Mouse (Mus musculus) cerebellum, postnatal 4 days (tissue): ENCODE results near the gene Ndufb8.

Source experiments
- DNase-seq, 2 experiments: peaks; one replicate each; pipeline ENCODE4 v3.0.0; 2022; ENCODE audit warnings: low spot score in 2 of 2, mixed read lengths in 1 of 2

The Ndufb8 gene

DNA sequence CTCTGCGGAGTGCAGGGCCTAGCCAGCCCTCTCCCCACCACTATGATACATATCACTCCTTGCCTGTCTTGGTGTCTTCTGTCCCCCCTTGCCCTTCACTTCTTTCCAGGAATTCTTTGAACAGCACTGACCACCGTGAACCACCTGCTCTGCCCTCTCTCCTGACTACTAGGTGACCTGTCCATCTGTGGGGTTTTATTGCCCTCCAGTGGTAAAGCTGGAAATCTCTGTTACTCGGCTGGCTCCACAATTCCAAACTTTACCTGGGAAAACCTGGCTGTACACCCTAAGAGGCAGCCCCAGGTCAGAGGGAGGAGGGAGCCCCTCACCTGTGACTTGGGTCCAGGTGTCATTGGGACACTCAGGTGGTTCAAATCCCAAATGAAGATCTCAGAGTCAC is 19.9 kb downstream of the Ndufb8 start:
- DNase-seq, result no peak

GRCm38 (mm10) chr19:44530018-44530417 is 25.2 kb downstream of the Ndufb8 start:
- DNase-seq, result no peak

- DNase-seq, result no peak
These were observed 29.6 kb downstream of the Ndufb8 start for GRCm38 (mm10) chr19:44525551-44526205.

DNA sequence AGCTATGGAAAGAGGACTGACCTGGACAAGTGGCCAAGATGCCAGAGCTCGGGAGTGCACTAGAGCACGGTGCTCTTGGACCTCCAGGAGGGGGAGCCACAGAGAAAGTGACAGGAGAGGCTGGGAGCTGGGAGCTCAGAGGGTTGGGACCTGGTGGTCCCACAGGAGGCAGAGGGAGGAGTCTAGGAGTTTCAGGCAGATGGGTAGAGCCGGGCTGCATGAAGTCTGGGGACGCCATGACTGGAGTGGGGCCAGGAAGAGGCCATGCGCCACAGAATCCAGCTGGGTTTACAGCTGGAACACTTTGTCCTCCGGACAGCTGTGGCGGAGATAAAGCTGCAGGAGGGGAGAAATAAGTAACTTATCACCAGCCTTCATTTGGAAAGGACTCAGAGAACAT is 36.1 kb downstream of the Ndufb8 start:
- DNase-seq, result no peak

- DNase-seq, result no peak
These were observed 37.1 kb downstream of the Ndufb8 start for GRCm38 (mm10) chr19:44517996-44518768.

GRCm38 (mm10) chr19:44515769-44516168 is 39.5 kb downstream of the Ndufb8 start:
- no peak for DNase-seq

DNA sequence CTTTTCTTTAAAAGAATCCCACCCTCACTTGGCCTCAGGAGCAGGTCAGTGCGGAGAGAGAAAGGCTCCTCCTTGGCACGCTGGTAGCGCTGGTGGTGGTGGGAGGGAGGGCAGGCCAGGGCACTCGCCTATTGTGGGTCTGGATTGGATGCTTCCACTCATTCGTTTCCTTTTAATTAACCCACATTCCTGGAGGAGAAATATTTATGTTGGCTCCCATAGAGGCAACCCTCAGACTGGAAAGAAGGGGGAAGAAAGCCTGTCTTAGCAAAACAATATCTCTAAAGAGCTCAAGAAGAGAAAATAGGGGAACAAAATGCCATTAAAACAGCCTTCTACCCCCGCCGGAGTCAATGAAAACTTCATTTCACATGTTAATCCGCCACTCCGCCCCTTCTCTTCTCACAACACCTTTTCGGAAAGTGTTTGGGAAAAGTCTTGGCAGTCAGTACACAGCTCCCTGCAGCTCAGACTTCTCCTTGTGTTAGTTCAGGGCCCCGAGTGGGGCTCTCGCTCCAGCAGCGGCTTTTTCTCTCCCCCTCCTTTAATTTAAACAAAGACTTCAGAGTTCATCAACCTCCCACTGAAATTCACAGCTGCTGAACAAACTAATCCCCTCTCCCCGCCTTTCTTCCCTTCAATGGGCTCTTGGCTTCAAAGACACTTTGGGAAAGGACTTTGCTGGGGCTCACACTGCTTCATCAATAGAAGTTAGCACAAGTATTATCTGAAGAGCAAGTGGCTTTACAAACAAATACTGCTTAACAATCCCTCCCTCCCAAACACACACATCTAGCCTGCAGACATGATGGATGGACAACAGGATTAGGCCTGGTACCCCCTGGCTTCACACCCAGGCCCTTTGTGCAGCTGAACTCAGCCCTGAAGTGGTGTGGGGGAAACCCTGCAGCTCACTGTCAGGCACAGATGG is 40.5 kb downstream of the Ndufb8 start:
- DNase-seq, result no peak

- DNase-seq, result no peak
These were observed 41.2 kb downstream of the Ndufb8 start for GRCm38 (mm10) chr19:44513921-44514482.

GRCm38 (mm10) chr19:44513054-44513833 is 42.0 kb downstream of the Ndufb8 start:
- no peak for DNase-seq

- no peak for DNase-seq
These were observed 42.6 kb downstream of the Ndufb8 start for GRCm38 (mm10) chr19:44512601-44513000.

DNA sequence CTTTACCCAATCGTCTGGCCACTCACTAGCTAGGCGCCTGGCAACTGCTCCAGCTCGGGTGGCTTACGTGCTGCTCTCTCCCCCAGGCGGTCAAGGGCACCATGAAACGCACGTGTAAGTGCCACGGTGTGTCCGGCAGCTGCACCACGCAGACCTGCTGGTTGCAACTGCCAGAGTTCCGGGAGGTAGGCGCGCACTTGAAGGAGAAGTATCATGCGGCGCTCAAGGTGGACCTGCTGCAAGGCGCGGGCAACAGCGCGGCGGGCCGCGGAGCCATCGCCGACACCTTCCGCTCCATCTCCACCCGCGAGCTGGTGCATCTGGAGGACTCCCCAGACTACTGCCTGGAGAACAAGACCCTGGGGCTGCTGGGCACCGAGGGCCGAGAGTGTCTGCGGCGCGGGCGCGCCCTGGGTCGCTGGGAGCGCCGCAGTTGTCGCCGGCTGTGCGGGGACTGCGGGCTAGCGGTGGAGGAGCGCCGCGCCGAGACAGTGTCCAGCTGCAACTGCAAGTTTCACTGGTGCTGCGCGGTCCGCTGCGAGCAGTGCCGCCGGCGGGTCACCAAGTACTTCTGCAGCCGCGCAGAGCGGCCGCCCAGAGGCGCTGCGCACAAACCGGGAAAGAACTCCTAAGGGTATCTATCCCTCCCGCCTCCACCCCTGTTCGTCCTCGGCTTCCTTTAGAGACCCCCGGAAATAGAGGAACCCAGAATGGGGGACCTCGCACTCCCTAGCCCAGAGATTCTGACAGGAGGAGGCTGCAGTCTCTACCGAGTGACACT is 43.6 kb downstream of the Ndufb8 start:
- DNase-seq, result no peak

DNA sequence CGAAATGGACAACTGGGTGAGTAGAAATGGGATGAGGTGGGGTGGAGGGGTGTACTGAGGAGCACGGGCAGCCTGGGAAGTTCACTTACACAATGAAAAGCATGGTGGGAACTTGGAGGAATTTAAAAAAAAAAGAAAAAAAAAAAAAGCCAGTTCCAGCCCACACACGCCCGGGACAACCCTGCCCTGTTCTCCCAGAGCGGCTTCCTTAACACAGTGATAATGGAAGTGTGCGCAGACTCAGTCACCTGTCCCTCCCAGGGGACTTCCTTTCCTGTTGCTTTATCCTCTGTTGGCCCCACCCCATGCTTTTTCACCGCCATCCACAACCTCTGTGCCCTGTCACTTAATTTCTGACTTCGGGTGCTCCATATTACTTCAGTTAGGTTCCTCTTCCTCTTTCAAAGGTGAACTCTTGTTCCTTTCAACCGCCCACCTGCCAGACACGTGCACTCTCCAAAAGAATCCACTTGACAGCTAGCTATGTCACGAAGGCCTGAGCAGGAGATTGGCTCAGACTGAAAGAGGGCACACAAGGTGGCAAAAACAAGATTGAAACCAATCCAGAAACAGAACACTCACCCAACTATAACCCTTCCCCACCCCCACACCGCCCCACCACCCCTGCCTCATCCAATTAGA is 44.6 kb downstream of the Ndufb8 start:
- no peak for DNase-seq

GRCm38 (mm10) chr19:44502741-44503140 is 52.5 kb downstream of the Ndufb8 start:
- DNase-seq, result no peak

DNA sequence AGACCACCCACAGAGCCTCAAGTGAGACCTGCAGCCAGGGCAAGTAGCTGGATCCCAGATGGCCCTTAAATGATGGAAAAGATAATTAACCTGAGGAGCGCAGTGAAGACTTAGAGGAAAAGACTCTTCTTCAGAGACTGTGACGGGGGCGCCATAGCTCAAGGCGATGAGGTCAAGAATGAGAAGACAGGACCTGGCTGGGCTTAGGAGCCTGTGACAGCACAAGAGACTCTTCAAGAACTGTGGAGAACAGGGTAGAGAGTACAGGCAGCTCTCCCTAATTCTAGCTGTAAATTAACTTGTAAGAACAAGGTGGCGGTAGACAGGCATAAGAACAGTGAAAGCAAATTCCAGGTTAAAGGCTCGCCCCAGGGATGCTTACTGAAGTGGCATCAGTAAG is 53.3 kb downstream of the Ndufb8 start:
- DNase-seq, result no peak

DNA sequence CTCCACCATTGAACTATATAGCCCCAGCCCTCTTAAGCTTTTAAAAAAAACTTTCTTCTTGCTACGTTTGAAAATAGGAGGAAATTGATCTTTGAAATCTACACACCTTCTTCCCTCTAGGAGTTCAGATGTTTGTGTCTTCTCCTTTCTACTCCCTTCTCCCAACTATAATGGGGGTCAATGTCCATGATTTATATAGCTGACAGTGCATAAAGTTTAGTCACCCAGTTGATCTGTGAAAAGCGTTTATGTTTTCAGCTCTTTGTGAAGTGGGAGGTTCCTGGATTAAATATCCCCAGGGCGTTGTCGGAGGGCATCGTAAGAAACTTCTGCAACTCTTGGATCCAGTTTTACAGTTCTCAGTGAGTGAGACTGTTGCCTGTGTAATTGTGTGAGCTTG is 55.0 kb downstream of the Ndufb8 start:
- no peak for DNase-seq

DNA sequence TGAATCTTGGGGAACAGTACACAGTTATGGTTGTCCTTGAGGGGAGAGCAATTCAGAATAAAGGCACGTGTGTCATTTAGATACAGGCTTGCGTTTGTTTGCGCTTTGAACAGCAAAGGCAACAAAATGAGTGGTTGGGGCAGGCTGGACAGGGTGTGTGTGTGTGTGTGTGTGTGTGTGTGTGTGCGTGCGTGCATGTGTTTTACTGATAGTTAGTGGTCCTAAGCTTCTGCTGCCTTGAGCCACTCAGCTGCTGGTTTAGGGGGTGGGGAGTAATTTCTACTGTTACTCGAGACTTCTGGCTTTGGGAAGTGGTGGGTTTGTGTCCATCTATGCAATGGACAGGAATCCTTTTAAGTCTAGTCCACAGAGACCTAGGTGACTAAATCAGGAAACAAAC is 56.3 kb downstream of the Ndufb8 start:
- no peak for DNase-seq
